Mouse (Mus musculus): Measurements from ENCODE around the gene Atad1.
"Not testable (repeated sequence)": the region's sequence is repeated elsewhere in the genome, so short reads cannot be mapped to it uniquely, and the experiment has no call there.

The Atad1 gene

GRCm38 (mm10) chr19:32687721-32688120, 51.9 kb downstream of the Atad1 start:
- CTCF ChIA-PET: no interaction called here

- CTCF ChIA-PET: no interaction called here
These were observed 56.5 kb downstream of the Atad1 start for GRCm38 (mm10) chr19:32683081-32683480.

GRCm38 (mm10) chr19:32680894-32681293, 58.7 kb downstream of the Atad1 start:
- CTCF ChIA-PET: no interaction called here

- CTCF ChIA-PET: no interaction called here
These were observed 63.8 kb downstream of the Atad1 start for GRCm38 (mm10) chr19:32675766-32676165.

- CTCF ChIA-PET: not testable (repeated sequence)
These were observed 71.8 kb downstream of the Atad1 start for GRCm38 (mm10) chr19:32667830-32668229.

- CTCF ChIA-PET: no interaction called here
These were observed 74.3 kb downstream of the Atad1 start for GRCm38 (mm10) chr19:32665243-32665642.

- CTCF ChIA-PET: no interaction called here
These were observed 76.7 kb downstream of the Atad1 start for GRCm38 (mm10) chr19:32662936-32663335.

GRCm38 (mm10) chr19:32659346-32659745, 80.2 kb downstream of the Atad1 start:
- CTCF ChIA-PET: no interaction called here

GRCm38 (mm10) chr19:32653630-32654362, 85.8 kb downstream of the Atad1 start:
- CTCF ChIA-PET: no interaction called here

- CTCF ChIA-PET: no interaction called here
These were observed 86.5 kb downstream of the Atad1 start for GRCm38 (mm10) chr19:32653122-32653521.

GRCm38 (mm10) chr19:32651046-32651445, 88.5 kb downstream of the Atad1 start:
- CTCF ChIA-PET: interaction anchor here (0.6 kb wide), 1 partner anchor 90 kb away, joined by 4 read pairs; no protein-coding TSS in a partner anchor

GRCm38 (mm10) chr19:32648019-32648571, 91.5 kb downstream of the Atad1 start:
- CTCF ChIA-PET: no interaction called here

GRCm38 (mm10) chr19:32646382-32646781, 93.2 kb downstream of the Atad1 start:
- CTCF ChIA-PET: no interaction called here

GRCm38 (mm10) chr19:32645939-32646338, 93.6 kb downstream of the Atad1 start:
- CTCF ChIA-PET: no interaction called here

GRCm38 (mm10) chr19:32643642-32644041, 95.9 kb downstream of the Atad1 start:
- CTCF ChIA-PET: no interaction called here

GRCm38 (mm10) chr19:32641995-32642394, 97.6 kb downstream of the Atad1 start:
- CTCF ChIA-PET: no interaction called here

GRCm38 (mm10) chr19:32641535-32641934, 98.1 kb downstream of the Atad1 start:
- CTCF ChIA-PET: no interaction called here

GRCm38 (mm10) chr19:32638276-32638903, 101.2 kb downstream of the Atad1 start:
- CTCF ChIA-PET: no interaction called here

GRCm38 (mm10) chr19:32637357-32638275, 102.0 kb downstream of the Atad1 start:
- CTCF ChIA-PET: no interaction called here

GRCm38 (mm10) chr19:32634916-32635315, 104.7 kb downstream of the Atad1 start:
- CTCF ChIA-PET: no interaction called here

- CTCF ChIA-PET: interaction anchor here (0.7 kb wide), 1 partner anchor 17 kb away, joined by 3 read pairs; no protein-coding TSS in a partner anchor
These were observed 110.9 kb downstream of the Atad1 start for GRCm38 (mm10) chr19:32628572-32629132.

GRCm38 (mm10) chr19:32627631-32628030, 112.0 kb downstream of the Atad1 start:
- CTCF ChIA-PET: interaction anchor here (0.6 kb wide), 1 partner anchor 595 kb away, joined by 3 read pairs; no protein-coding TSS in a partner anchor
